Mouse (Mus musculus) stomach, postnatal 0 days (tissue): ENCODE results near the gene Tmem140. TPM values are rescaled to one million over a fixed set of nuclear protein-coding genes. Genes with fewer than 3 reads are reported as not detected.

Experiments used
- ATAC-seq: fragments of 200-750 bp; cut with Nextera tagmentation; 2 replicates; pipeline ENCODE4 v1.8.0; 2017; ENCODE audit not compliant: low FRiP score, low TSS enrichment
- DNase-seq: peaks from one replicate; pipeline ENCODE4 v3.0.0-alpha.2; 2016; ENCODE audit warnings: low spot score
- H3K27ac ChIP-seq: fragments of 300-500 bp; sonication (generic); replicated peaks from 2 replicates; pipeline ENCODE4 v1.5.1; 2014; ENCODE audit warnings: mild to moderate bottlenecking, control low read depth
- H3K27me3 ChIP-seq: fragments of 300-500 bp; sonication (generic); 2 replicates; pipeline ENCODE4 v1.6.1; 2014; ENCODE audit warnings: low read length; ENCODE audit not compliant: control insufficient read depth, insufficient read depth
- H3K36me3 ChIP-seq: fragments of 300-500 bp; sonication (generic); 2 replicates; pipeline ENCODE4 v1.6.1; 2014; ENCODE audit warnings: low read length, mixed read lengths; ENCODE audit not compliant: control insufficient read depth, insufficient read depth
- H3K4me1 ChIP-seq: fragments of 300-500 bp; sonication (generic); replicated peaks from 2 replicates; pipeline ENCODE4 v1.6.1; 2014; ENCODE audit warnings: antibody characterized with exemption; ENCODE audit not compliant: control insufficient read depth, insufficient read depth
- H3K4me2 ChIP-seq: fragments of 300-500 bp; sonication (generic); replicated peaks from 2 replicates; pipeline ENCODE4 v1.6.1; 2014; ENCODE audit warnings: low read depth, mild to moderate bottlenecking, control low read depth, moderate library complexity
- H3K4me3 ChIP-seq: fragments of 300-500 bp; sonication (generic); 2 replicates; pipeline ENCODE4 v1.5.1; 2014; ENCODE audit warnings: low read depth, low read length, control low read depth
- H3K9ac ChIP-seq: fragments of 300-500 bp; sonication (generic); 2 replicates; pipeline ENCODE4 v1.6.1; 2014; ENCODE audit warnings: mild to moderate bottlenecking, low read length, control low read depth, mixed read lengths
- H3K9me3 ChIP-seq: fragments of 300-500 bp; sonication (generic); 2 replicates; pipeline ENCODE4 v1.6.1; 2016; ENCODE audit warnings: low read length; ENCODE audit not compliant: control insufficient read depth
- CTCF ChIP-seq: IDR thresholded peaks from 2 replicates; pipeline ENCODE4 v1.5.1; 2016; ENCODE audit warnings: antibody characterized with exemption, low read depth, mild to moderate bottlenecking, moderate library complexity
- EP300 ChIP-seq: optimal IDR thresholded peaks from 2 replicates; pipeline ENCODE3; 2016; ENCODE audit warnings: antibody characterized with exemption
- WGBS: fragments of 180-500 bp; shearing (Covaris S2); extraction: QIAGEN DNeasy Blood & Tissue Kit; methylation state at CpG from one replicate; pipeline ENCODE4 v1.1.7; 2014; 5-methylcytosine and 5-hydroxymethylcytosine counted together
- polyA plus RNA-seq: library from polyadenylated mRNA; unstranded; fragments of >200 nt; fragmentation: Nextera tagmentation; extraction: Ambion mirVana; gene quantifications from 2 replicates; pipeline ENCODE4 v1.2.1, GENCODE M21; 2015

The Tmem140 gene
- polyA plus RNA-seq, 1 experiment from 2014 or later, result 8.3 TPM

GRCm38 (mm10) chr6:34902578-34902977 is 39.6 kb downstream of the Tmem140 start:
- Histone ChIP-seq H3K4me1 (no peaks in the 10 kb centered on the region), H3K4me3 (no peak overlapping the region), H3K9ac (peak overlapping the region; percentile 18; the same call in 1 of the 2 replicates), H3K9me3 (no peaks in the 10 kb centered on the region), H3K27ac (no peak overlapping the region; the same call in 1 of the 2 replicates), H3K36me3 (peaks cover 7% of the 10 kb centered on the region), H3K4me2 (peak overlapping the region; percentile 31; the same call in 1 of the 2 replicates), H3K27me3 (no peaks in the 10 kb centered on the region)
- no peak for ATAC-seq
- no peak for TF ChIP-seq CTCF
- no peak for TF ChIP-seq EP300
- DNase-seq, result peak; percentile 23
- WGBS, result 65% methylated on average over 7 of the region's 7 CpGs

- TF ChIP-seq CTCF (no peak), EP300 (no peak)
- Histone ChIP-seq H3K9me3 (no peaks in the 10 kb centered on the region), H3K4me1 (no peaks in the 10 kb centered on the region), H3K36me3 (peaks cover 7% of the 10 kb centered on the region), H3K4me2 (peak overlapping the region; percentile 14; the same call in 1 of the 2 replicates), H3K27me3 (no peaks in the 10 kb centered on the region), H3K27ac (no peak overlapping the region), H3K9ac (no peak overlapping the region), H3K4me3 (no peak overlapping the region)
- WGBS, result 58% methylated on average over 5 of the region's 5 CpGs
- ATAC-seq, result 0 out of 2 replicates have a peak, but pooled peaks have one; percentile 36
- peak; percentile 41 for DNase-seq
Measured at GRCm38 (mm10) chr6:34903441-34903840, 40.5 kb downstream of the Tmem140 start.

GRCm38 (mm10) chr6:34903851-34904250 is 40.9 kb downstream of the Tmem140 start:
- H3K4me1 ChIP-seq, result no peaks in the 10 kb centered on the region
- no peak overlapping the region for H3K27ac ChIP-seq
- no peak overlapping the region for H3K4me3 ChIP-seq
- no peak for ATAC-seq
- TF ChIP-seq CTCF, result no peak
- TF ChIP-seq EP300, result no peak
- 73% methylated on average over 10 of the region's 10 CpGs for WGBS
- peaks cover 7% of the 10 kb centered on the region for H3K36me3 ChIP-seq
- H3K9ac ChIP-seq, result no peak overlapping the region
- no peaks in the 10 kb centered on the region for H3K27me3 ChIP-seq
- no peak overlapping the region for H3K4me2 ChIP-seq
- no peaks in the 10 kb centered on the region for H3K9me3 ChIP-seq
- DNase-seq, result no peak

- no peak overlapping the region for H3K27ac ChIP-seq
- no peak overlapping the region for H3K4me2 ChIP-seq
- no peak for ATAC-seq
- DNase-seq, result no peak
- 77% methylated on average over 6 of the region's 6 CpGs for WGBS
- TF ChIP-seq CTCF (no peak), EP300 (no peak)
- peaks cover 7% of the 10 kb centered on the region for H3K36me3 ChIP-seq
- no peak overlapping the region for H3K4me3 ChIP-seq
- no peaks in the 10 kb centered on the region for H3K4me1 ChIP-seq
- no peaks in the 10 kb centered on the region for H3K27me3 ChIP-seq
- H3K9me3 ChIP-seq, result no peaks in the 10 kb centered on the region
- no peak overlapping the region for H3K9ac ChIP-seq
Measured at GRCm38 (mm10) chr6:34904361-34904760, 41.4 kb downstream of the Tmem140 start.

GRCm38 (mm10) chr6:34906125-34906524 is 43.2 kb downstream of the Tmem140 start:
- Histone ChIP-seq H3K27me3 (no peaks in the 10 kb centered on the region), H3K4me3 (no peak overlapping the region), H3K4me2 (no peak overlapping the region), H3K27ac (no peak overlapping the region), H3K9me3 (no peaks in the 10 kb centered on the region), H3K9ac (no peak overlapping the region), H3K36me3 (peaks cover 7% of the 10 kb centered on the region; the same call in 1 of the 2 replicates), H3K4me1 (no peaks in the 10 kb centered on the region)
- WGBS, result 40% methylated on average over 2 of the region's 2 CpGs
- DNase-seq (no peak), ATAC-seq (no peak)
- no peak for TF ChIP-seq EP300
- peak; percentile 35 for TF ChIP-seq CTCF

- DNase-seq, result no peak
- WGBS, result 74% methylated on average over 4 of the region's 4 CpGs
- TF ChIP-seq EP300 (no peak), CTCF (no peak)
- no peak overlapping the region for H3K27ac ChIP-seq
- peaks cover 7% of the 10 kb centered on the region; the same call in 1 of the 2 replicates for H3K36me3 ChIP-seq
- no peak for ATAC-seq
- H3K4me1 ChIP-seq, result no peaks in the 10 kb centered on the region
- H3K27me3 ChIP-seq, result no peaks in the 10 kb centered on the region
- no peak overlapping the region for H3K4me2 ChIP-seq
- no peak overlapping the region for H3K9ac ChIP-seq
- no peaks in the 10 kb centered on the region for H3K9me3 ChIP-seq
- no peak overlapping the region for H3K4me3 ChIP-seq
Measured at GRCm38 (mm10) chr6:34906661-34907060, 43.7 kb downstream of the Tmem140 start.
